ENCODE assay signal across 8 mouse cellular contexts in the genomic region with DNA sequence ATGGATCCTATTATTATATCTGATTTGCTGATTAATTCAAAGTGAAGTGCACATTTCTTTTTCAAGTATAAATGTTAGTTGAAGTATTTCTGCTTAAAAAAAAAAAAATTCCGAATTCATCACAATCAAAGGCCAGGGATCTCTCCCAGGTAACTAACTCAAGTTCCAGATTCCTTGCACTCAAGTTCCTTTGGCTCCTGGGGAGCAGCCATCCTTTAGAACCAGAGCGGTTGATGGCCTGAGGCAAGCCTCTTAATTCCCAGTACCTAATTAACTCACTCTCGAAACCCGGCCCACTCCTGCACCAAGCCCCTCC. TPM values are rescaled to one million over a fixed set of nuclear protein-coding genes. Genes with fewer than 3 reads are reported as not detected.
DNase-seq lines count a peak whose midpoint lies in the region; ATAC-seq and TF ChIP-seq lines count a peak whose summit lies in the region.

No protein-coding gene starts in this region.

- TF ChIP-seq POLR2A in limb, embryonic 14.5 days (IDR thresholded peaks at IDR 0.05; ENCODE audit: borderline replicate concordance, extremely low read depth, insufficient read depth, insufficient read length), result no peak

- H3K4me2 ChIP-seq in neural tube, embryonic 11.5 days (ENCODE audit: low read depth), result peak overlapping the region; percentile 38
- peak overlapping the region; percentile 79 for H3K4me2 ChIP-seq in limb, embryonic 14.5 days (replicated peaks; ENCODE audit: low read depth, low read length, severe bottlenecking)
- peak overlapping the region; percentile 36; the same call in 1 of the 2 replicates for H3K4me2 ChIP-seq in stomach, embryonic 14.5 days (replicated peaks; ENCODE audit: low read depth, low read length)

- H3K27ac ChIP-seq in neural tube, embryonic 11.5 days (ENCODE audit: low read depth, low read length), result no peak overlapping the region
- H3K27ac ChIP-seq in limb, embryonic 14.5 days (replicated peaks; ENCODE audit: low read depth, low read length), result no peak overlapping the region
- no peak overlapping the region for H3K27ac ChIP-seq in stomach, embryonic 14.5 days (ENCODE audit: low read length)

- intact Hi-C loops in left cerebral cortex, postnatal 4 days (cut with DNase I), result no loop called here

- H3K4me1 ChIP-seq in erythroblast, embryonic 14.5 days (ENCODE audit: control insufficient read depth), result peaks cover 38% of the 10 kb centered on the region
- peaks cover 7% of the 10 kb centered on the region; the same call in 1 of the 2 replicates for H3K4me1 ChIP-seq in neural tube, embryonic 11.5 days (ENCODE audit: control insufficient read depth, insufficient read depth, low read length)
- H3K4me1 ChIP-seq in limb, embryonic 14.5 days (ENCODE audit: control insufficient read depth, insufficient read depth, low read length), result peaks cover 8% of the 10 kb centered on the region; the same call in 1 of the 2 replicates
- peaks cover 5% of the 10 kb centered on the region; the same call in 1 of the 2 replicates for H3K4me1 ChIP-seq in stomach, embryonic 14.5 days (ENCODE audit: control insufficient read depth, insufficient read depth, low read length)

- H3K36me3 ChIP-seq in erythroblast, embryonic 14.5 days (ENCODE audit: control insufficient read depth), result peaks cover 27% of the 10 kb centered on the region
- 0 out of 2 replicates have a peak, but pooled peaks cover under 1% of the 10 kb centered on the region for H3K36me3 ChIP-seq in neural tube, embryonic 11.5 days (ENCODE audit: control insufficient read depth, insufficient read depth, low read length)
- peaks cover 17% of the 10 kb centered on the region for H3K36me3 ChIP-seq in limb, embryonic 14.5 days (ENCODE audit: control insufficient read depth, insufficient read depth, low read length)
- H3K36me3 ChIP-seq in stomach, embryonic 14.5 days (ENCODE audit: control insufficient read depth, insufficient read depth, low read length), result peaks cover 11% of the 10 kb centered on the region; the same call in 1 of the 2 replicates

- no peaks in the 10 kb centered on the region for H3K9me3 ChIP-seq in erythroblast, embryonic 14.5 days (ENCODE audit: control insufficient read depth, low read length)
- no peaks in the 10 kb centered on the region for H3K9me3 ChIP-seq in neural tube, embryonic 11.5 days (ENCODE audit: control insufficient read depth, low read length)
- no peaks in the 10 kb centered on the region for H3K9me3 ChIP-seq in limb, embryonic 14.5 days (ENCODE audit: control insufficient read depth, low read length)
- no peaks in the 10 kb centered on the region for H3K9me3 ChIP-seq in stomach, embryonic 14.5 days (ENCODE audit: control insufficient read depth, low read depth, low read length)

- no peak overlapping the region for H3K9ac ChIP-seq in neural tube, embryonic 11.5 days (ENCODE audit: low read length)
- H3K9ac ChIP-seq in limb, embryonic 14.5 days (ENCODE audit: low read depth, low read length, severe bottlenecking), result peak overlapping the region; percentile 90; the same call in 1 of the 2 replicates
- no peak overlapping the region for H3K9ac ChIP-seq in stomach, embryonic 14.5 days (replicated peaks; ENCODE audit: low read depth, low read length)

- no peak for ATAC-seq in erythroblast, adult 5-6 weeks (replicated peaks; ENCODE audit: low FRiP score, poor library complexity, severe bottlenecking)
- no peak for ATAC-seq in neural tube, embryonic 11.5 days (ENCODE audit: insufficient read depth, low FRiP score, low TSS enrichment)
- ATAC-seq in limb, embryonic 14.5 days (ENCODE audit: low FRiP score, low read depth), result no peak
- no peak for ATAC-seq in stomach, embryonic 14.5 days (ENCODE audit: insufficient number of reproducible peaks, insufficient read depth, low FRiP score, low read depth)
- ATAC-seq in frontal cortex, adult (ENCODE audit: low TSS enrichment), result no peak

- DNase-seq in neural tube, embryonic 11.5 days (ENCODE audit: low spot score), result no peak
- DNase-seq in neural tube, embryonic 10.5 days (ENCODE audit: extremely low spot score, low spot score), result no peak
- DNase-seq in limb, embryonic 14.5 days (ENCODE audit: low spot score), result no peak
- no peak for DNase-seq in left cerebral cortex, postnatal 4 days

- 5% methylated on average over 4 of the region's 4 CpGs for WGBS in neural tube, embryonic 11.5 days
- 7% methylated on average over 4 of the region's 4 CpGs for WGBS in limb, embryonic 14.5 days
- WGBS in stomach, embryonic 14.5 days, result 3% methylated on average over 4 of the region's 4 CpGs

- no peaks in the 10 kb centered on the region for H3K27me3 ChIP-seq in erythroblast, embryonic 14.5 days (ENCODE audit: control insufficient read depth)
- H3K27me3 ChIP-seq in neural tube, embryonic 11.5 days (ENCODE audit: control insufficient read depth, insufficient read depth, low read length), result no peaks in the 10 kb centered on the region
- no peaks in the 10 kb centered on the region for H3K27me3 ChIP-seq in limb, embryonic 14.5 days (ENCODE audit: control insufficient read depth, insufficient read depth, low read length)
- no peaks in the 10 kb centered on the region for H3K27me3 ChIP-seq in stomach, embryonic 14.5 days (ENCODE audit: control insufficient read depth, insufficient read depth, low read length)

- H3K4me3 ChIP-seq in erythroblast, embryonic 14.5 days (replicated peaks), result peak overlapping the region; percentile 87
- peak overlapping the region; percentile 98 for H3K4me3 ChIP-seq in neural tube, embryonic 11.5 days (ENCODE audit: low read depth, low read length)
- peak overlapping the region; percentile 92 for H3K4me3 ChIP-seq in limb, embryonic 14.5 days (replicated peaks; ENCODE audit: low read length)
- peak overlapping the region; percentile 97 for H3K4me3 ChIP-seq in stomach, embryonic 14.5 days (ENCODE audit: low read depth, low read length)

RNA-seq across cellular contexts. Expression of a gene that starts 1.9 kb away (rescaled TPM):
- 0.90 and 1.4 TPM in 2 replicates for polyA plus RNA-seq in erythroblast, embryonic 14.5 days (2012)
- 24.2 and 49.2 TPM in 2 replicates for total RNA-seq in erythroblast, adult 5-6 weeks (2015; ENCODE audit: low replicate concordance)
- 21.7 and 22.0 TPM in 2 replicates for total RNA-seq in erythroblast, adult 5-6 weeks (2017; ENCODE audit: low replicate concordance)
- polyA plus RNA-seq in neural tube, embryonic 11.5 days (2014; fragmentation: Nextera tagmentation; extraction: Ambion mirVana), result 233 and 237 TPM in 2 replicates
- 62.4 and 67.9 TPM in 2 replicates for polyA plus RNA-seq in limb, embryonic 14.5 days (2012; rRNA removed)
- 124 and 135 TPM in 2 replicates for polyA plus RNA-seq in limb, embryonic 14.5 days (2014; fragmentation: Nextera tagmentation; extraction: Ambion mirVana)
- 151 and 154 TPM in 2 replicates for polyA plus RNA-seq in stomach, embryonic 14.5 days (2014; fragmentation: Nextera tagmentation; extraction: Ambion mirVana)
- 10 to 100 TPM; 21.6 to 23.9 TPM for total RNA-seq in left cerebral cortex, postnatal 4 days (2021)

RNA-seq across cellular contexts. Expression of a gene that starts 28.8 kb away (rescaled TPM):
- 0.60 and 1.5 TPM in 2 replicates for polyA plus RNA-seq in erythroblast, embryonic 14.5 days (2012)
- 40.0 and 41.8 TPM in 2 replicates for total RNA-seq in erythroblast, adult 5-6 weeks (2015; ENCODE audit: low replicate concordance)
- 35.4 and 35.8 TPM in 2 replicates for total RNA-seq in erythroblast, adult 5-6 weeks (2017; ENCODE audit: low replicate concordance)
- 280 and 290 TPM in 2 replicates for polyA plus RNA-seq in neural tube, embryonic 11.5 days (2014; fragmentation: Nextera tagmentation; extraction: Ambion mirVana)
- 229 and 243 TPM in 2 replicates for polyA plus RNA-seq in limb, embryonic 14.5 days (2012; rRNA removed)
- polyA plus RNA-seq in limb, embryonic 14.5 days (2014; fragmentation: Nextera tagmentation; extraction: Ambion mirVana), result 326 and 330 TPM in 2 replicates
- 317 and 331 TPM in 2 replicates for polyA plus RNA-seq in stomach, embryonic 14.5 days (2014; fragmentation: Nextera tagmentation; extraction: Ambion mirVana)
- total RNA-seq in left cerebral cortex, postnatal 4 days (2021), result 100 to 1,000 TPM; 140 to 145 TPM

RNA-seq across cellular contexts. Expression of a gene that starts 29.4 kb away (rescaled TPM):
- 0.10 and 0.25 TPM in 2 replicates for polyA plus RNA-seq in erythroblast, embryonic 14.5 days (2012)
- total RNA-seq in erythroblast, adult 5-6 weeks (2015; ENCODE audit: low replicate concordance), result 3.7 and 22.8 TPM in 2 replicates
- total RNA-seq in erythroblast, adult 5-6 weeks (2017; ENCODE audit: low replicate concordance), result 3.3 and 6.0 TPM in 2 replicates
- polyA plus RNA-seq in neural tube, embryonic 11.5 days (2014; fragmentation: Nextera tagmentation; extraction: Ambion mirVana), result 38.3 and 42.1 TPM in 2 replicates
- 7.8 and 15.4 TPM in 2 replicates for polyA plus RNA-seq in limb, embryonic 14.5 days (2012; rRNA removed)
- polyA plus RNA-seq in limb, embryonic 14.5 days (2014; fragmentation: Nextera tagmentation; extraction: Ambion mirVana), result 31.3 and 33.2 TPM in 2 replicates
- polyA plus RNA-seq in stomach, embryonic 14.5 days (2014; fragmentation: Nextera tagmentation; extraction: Ambion mirVana), result 31.0 and 33.7 TPM in 2 replicates
- total RNA-seq in left cerebral cortex, postnatal 4 days (2021), result 10 to 100 TPM; 21.4 to 24.0 TPM

Comparison
In these comparisons a context has a peak if more than half of its experiments do, and no peak if none do; other contexts are left out.
1. RNA of a gene that starts 1.9 kb away (polyA plus RNA-seq): 233 to 237 TPM in neural tube, embryonic 11.5 days, 151 to 154 TPM in stomach, embryonic 14.5 days and 62.4 to 135 TPM in limb, embryonic 14.5 days; 0.90 to 1.4 TPM in erythroblast, embryonic 14.5 days; every median in the first group is over 10 times any median in the second.
2. RNA of a gene that starts 28.8 kb away (polyA plus RNA-seq): 317 to 331 TPM in stomach, embryonic 14.5 days, 229 to 330 TPM in limb, embryonic 14.5 days and 280 to 290 TPM in neural tube, embryonic 11.5 days; 0.60 to 1.5 TPM in erythroblast, embryonic 14.5 days; every median in the first group is over 10 times any median in the second.
3. Peak in every context shown above with its lines, with median percentiles within 50 percentile points of each other: H3K4me3 ChIP-seq and H3K4me2 ChIP-seq.